Mouse (Mus musculus) kidney, adult 2 months (tissue): ENCODE results near the gene Gm11569.
"Not testable (repeated sequence)": the region's sequence is repeated elsewhere in the genome, so short reads cannot be mapped to it uniquely, and the experiment has no call there.

ENCODE experiments used
- CTCF ChIP-seq: fragments of 200-500 bp; conservative IDR thresholded peaks from 2 replicates; pipeline ENCODE4 v1.5.1; 2011; ENCODE audit warnings: low read depth, mild to moderate bottlenecking, control low read depth, low read length, moderate library complexity, mixed read lengths; ENCODE audit not compliant: insufficient read depth, insufficient read length
- POLR2A ChIP-seq: fragments of 200-500 bp; IDR thresholded peaks from one replicate; pipeline ENCODE4 v1.6.1; 2011; ENCODE audit warnings: low read depth, low read length, control low read depth

- TF ChIP-seq CTCF, POLR2A: not testable (repeated sequence)
These were observed 5.6 kb upstream of the Gm11569 start, which contains the start of gene Gm11554 for GRCm38 (mm10) chr11:99804346-99804745.
